Mouse (Mus musculus) ES-E14 (cell line): ENCODE results near the gene Klc3.

Source experiments
- HCFC1 ChIP-seq: IDR thresholded peaks from 2 replicates; pipeline ENCODE4 v1.6.1; 2012; ENCODE audit warnings: low read length, inconsistent platforms, borderline replicate concordance; ENCODE audit not compliant: insufficient read depth
- ZNF384 ChIP-seq: IDR thresholded peaks from 2 replicates; pipeline ENCODE4 v1.6.1; 2012; ENCODE audit warnings: low read depth, low read length, inconsistent platforms

- no peak for TF ChIP-seq HCFC1
- no peak for TF ChIP-seq ZNF384
Measured at GRCm38 (mm10) chr7:19399496-19400280, 4.2 kb downstream of the Klc3 start.
